Mouse (Mus musculus): Measurements from ENCODE around the gene Rrp7a. TPM values are rescaled to one million over a fixed set of nuclear protein-coding genes. Genes with fewer than 3 reads are reported as not detected.
"Not testable (repeated sequence)": the region's sequence is repeated elsewhere in the genome, so short reads cannot be mapped to it uniquely, and the experiment has no call there.

Gene Rrp7a
- polyA plus RNA-seq, 1 experiment from 2014 or later: 79.7 TPM

DNA sequence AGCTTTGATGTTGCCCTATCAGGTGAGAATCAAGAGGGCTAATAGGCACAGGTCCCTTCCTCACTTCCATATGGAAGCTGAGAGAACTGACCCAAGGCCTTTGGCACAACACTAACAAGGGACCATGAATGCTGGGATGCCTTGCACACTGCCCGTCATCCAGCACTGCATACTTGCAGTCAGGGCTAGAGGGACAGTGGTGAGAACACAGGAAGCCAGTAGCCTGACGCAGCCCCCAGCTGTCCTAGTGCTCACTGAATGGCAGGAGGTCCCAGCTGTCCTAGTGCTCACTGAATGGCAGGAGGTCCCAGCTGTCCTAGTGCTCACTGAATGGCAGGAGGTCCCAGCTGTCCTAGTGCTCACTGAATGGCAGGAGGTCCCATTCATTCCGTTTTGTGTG lies 4.4 kb upstream of the Rrp7a start:
- H3K4me1 ChIP-seq (replicated peaks; ENCODE audit: control insufficient read depth, insufficient read depth, low read length); H3K9me3 ChIP-seq (ENCODE audit: control insufficient read depth, low read length); H3K4me3 ChIP-seq (ENCODE audit: low read depth, low read length); H3K27me3 ChIP-seq (ENCODE audit: control insufficient read depth, insufficient read depth, low read length); H3K4me2 ChIP-seq (ENCODE audit: low read depth, low read length, severe bottlenecking); ATAC-seq (replicated peaks; ENCODE audit: low FRiP score); H3K27ac ChIP-seq (ENCODE audit: low read depth, low read length); H3K9ac ChIP-seq (ENCODE audit: low read length); DNase-seq (ENCODE audit: low spot score): not testable (repeated sequence)
- H3K36me3 ChIP-seq (ENCODE audit: control insufficient read depth, insufficient read depth, low read length): peaks cover 27% of the 10 kb centered on the region
- WGBS: 79% methylated on average over 3 of the region's 3 CpGs

DNA sequence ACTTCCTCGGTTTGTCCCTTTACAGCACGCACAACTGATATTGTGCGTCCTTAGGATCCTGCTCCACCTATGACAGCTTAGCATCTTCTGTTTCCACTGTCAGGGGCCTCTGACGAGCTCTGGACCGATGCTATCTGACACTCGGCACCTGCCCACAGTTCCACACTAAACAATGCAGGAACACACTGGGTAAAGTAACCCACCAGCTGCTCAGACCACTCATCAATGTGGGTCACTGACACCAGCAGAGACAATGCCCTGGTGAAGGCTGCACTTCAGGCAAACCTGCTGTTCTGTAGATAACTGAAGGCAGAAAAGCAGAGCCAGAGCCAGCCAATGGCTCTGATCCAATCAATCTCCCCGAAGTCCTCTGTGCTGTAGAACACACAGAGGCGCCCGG lies 4.0 kb upstream of the Rrp7a start:
- no peak overlapping the region for H3K4me3 ChIP-seq (ENCODE audit: low read depth, low read length)
- H3K36me3 ChIP-seq (ENCODE audit: control insufficient read depth, insufficient read depth, low read length): peaks cover 23% of the 10 kb centered on the region
- WGBS: 97% methylated on average over 9 of the region's 9 CpGs
- no peak overlapping the region for H3K27ac ChIP-seq (ENCODE audit: low read depth, low read length)
- ATAC-seq (replicated peaks; ENCODE audit: low FRiP score) (no peak), DNase-seq (ENCODE audit: low spot score) (no peak)
- no peaks in the 10 kb centered on the region for H3K9me3 ChIP-seq (ENCODE audit: control insufficient read depth, low read length)
- no peak overlapping the region for H3K4me2 ChIP-seq (ENCODE audit: low read depth, low read length, severe bottlenecking)
- H3K27me3 ChIP-seq (ENCODE audit: control insufficient read depth, insufficient read depth, low read length): no peaks in the 10 kb centered on the region
- H3K4me1 ChIP-seq (replicated peaks; ENCODE audit: control insufficient read depth, insufficient read depth, low read length): peaks cover 3% of the 10 kb centered on the region; the same call in 1 of the 2 replicates
- no peak overlapping the region for H3K9ac ChIP-seq (ENCODE audit: low read length)

DNA sequence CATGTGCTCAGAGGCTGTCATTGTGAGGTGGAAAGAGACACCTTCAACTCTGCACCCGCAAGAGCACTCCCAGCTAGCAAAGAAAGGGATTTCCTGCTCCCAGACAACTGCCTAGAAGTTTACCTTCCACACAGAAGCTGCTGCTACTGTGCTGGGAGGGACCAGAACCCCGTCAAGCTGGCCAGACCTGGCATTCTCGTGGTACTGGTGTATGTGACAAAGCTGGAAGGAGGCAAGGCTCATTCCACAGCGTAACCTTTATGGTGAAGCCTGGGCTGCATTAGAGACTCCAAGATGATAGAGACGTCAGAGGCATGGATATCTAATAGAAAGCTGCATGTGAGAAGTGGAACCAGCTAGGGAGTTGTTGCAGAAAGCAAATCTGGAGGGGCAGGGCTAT lies 2.0 kb upstream of the Rrp7a start:
- Histone ChIP-seq H3K4me2 (ENCODE audit: low read depth, low read length, severe bottlenecking) (no peak overlapping the region), H3K4me3 (ENCODE audit: low read depth, low read length) (no peak overlapping the region), H3K36me3 (ENCODE audit: control insufficient read depth, insufficient read depth, low read length) (peaks cover 15% of the 10 kb centered on the region), H3K9ac (ENCODE audit: low read length) (no peak overlapping the region), H3K9me3 (ENCODE audit: control insufficient read depth, low read length) (no peaks in the 10 kb centered on the region), H3K27me3 (ENCODE audit: control insufficient read depth, insufficient read depth, low read length) (no peaks in the 10 kb centered on the region), H3K4me1 (replicated peaks; ENCODE audit: control insufficient read depth, insufficient read depth, low read length) (peaks cover 6% of the 10 kb centered on the region; the same call in 1 of the 2 replicates), H3K27ac (ENCODE audit: low read depth, low read length) (no peak overlapping the region)
- DNase-seq (ENCODE audit: low spot score) (no peak), ATAC-seq (replicated peaks; ENCODE audit: low FRiP score) (no peak)
- 69% methylated on average over 5 of the region's 5 CpGs for WGBS

GRCm38 (mm10) chr15:83121709-83122565 lies 664 bp downstream of the Rrp7a start:
- Histone ChIP-seq H3K9ac (ENCODE audit: low read length) (peak overlapping the region; percentile 74), H3K27ac (ENCODE audit: low read depth, low read length) (peak overlapping the region; percentile 53), H3K4me2 (ENCODE audit: low read depth, low read length, severe bottlenecking) (peak overlapping the region; percentile 84), H3K4me3 (ENCODE audit: low read depth, low read length) (peak overlapping the region; percentile 81), H3K27me3 (ENCODE audit: control insufficient read depth, insufficient read depth, low read length) (no peaks in the 10 kb centered on the region), H3K4me1 (replicated peaks; ENCODE audit: control insufficient read depth, insufficient read depth, low read length) (peaks cover 6% of the 10 kb centered on the region; the same call in 1 of the 2 replicates), H3K36me3 (ENCODE audit: control insufficient read depth, insufficient read depth, low read length) (peaks cover 8% of the 10 kb centered on the region), H3K9me3 (ENCODE audit: control insufficient read depth, low read length) (no peaks in the 10 kb centered on the region)
- WGBS: 5% methylated on average over 42 of the region's 43 CpGs
- DNase-seq (ENCODE audit: low spot score): peak; percentile 79
- ATAC-seq (replicated peaks; ENCODE audit: low FRiP score): peak; percentile 72

GRCm38 (mm10) chr15:83118360-83118759 lies 4.2 kb downstream of the Rrp7a start:
- H3K4me3 ChIP-seq (ENCODE audit: low read depth, low read length): no peak overlapping the region
- no peaks in the 10 kb centered on the region; the same call in 1 of the 2 replicates for H3K36me3 ChIP-seq (ENCODE audit: control insufficient read depth, insufficient read depth, low read length)
- DNase-seq (ENCODE audit: low spot score) (no peak), ATAC-seq (replicated peaks; ENCODE audit: low FRiP score) (no peak)
- no peaks in the 10 kb centered on the region for H3K27me3 ChIP-seq (ENCODE audit: control insufficient read depth, insufficient read depth, low read length)
- peaks cover 6% of the 10 kb centered on the region; the same call in 1 of the 2 replicates for H3K4me1 ChIP-seq (replicated peaks; ENCODE audit: control insufficient read depth, insufficient read depth, low read length)
- no peaks in the 10 kb centered on the region for H3K9me3 ChIP-seq (ENCODE audit: control insufficient read depth, low read length)
- H3K4me2 ChIP-seq (ENCODE audit: low read depth, low read length, severe bottlenecking): no peak overlapping the region
- H3K9ac ChIP-seq (ENCODE audit: low read length): no peak overlapping the region
- 79% methylated on average over 7 of the region's 7 CpGs for WGBS
- H3K27ac ChIP-seq (ENCODE audit: low read depth, low read length): no peak overlapping the region

- Histone ChIP-seq H3K27ac (ENCODE audit: low read depth, low read length) (no peak overlapping the region), H3K27me3 (ENCODE audit: control insufficient read depth, insufficient read depth, low read length) (no peaks in the 10 kb centered on the region), H3K9me3 (ENCODE audit: control insufficient read depth, low read length) (no peaks in the 10 kb centered on the region), H3K4me2 (ENCODE audit: low read depth, low read length, severe bottlenecking) (no peak overlapping the region), H3K36me3 (ENCODE audit: control insufficient read depth, insufficient read depth, low read length) (no peaks in the 10 kb centered on the region; the same call in 1 of the 2 replicates), H3K9ac (ENCODE audit: low read length) (no peak overlapping the region), H3K4me3 (ENCODE audit: low read depth, low read length) (no peak overlapping the region), H3K4me1 (replicated peaks; ENCODE audit: control insufficient read depth, insufficient read depth, low read length) (0 out of 2 replicates have a peak, but pooled peaks cover 2% of the 10 kb centered on the region)
- DNase-seq (ENCODE audit: low spot score) (no peak), ATAC-seq (replicated peaks; ENCODE audit: low FRiP score) (no peak)
- WGBS: 35% methylated on average over 6 of the region's 6 CpGs
Observed at GRCm38 (mm10) chr15:83115071-83115470, 7.5 kb downstream of the Rrp7a start.

DNA sequence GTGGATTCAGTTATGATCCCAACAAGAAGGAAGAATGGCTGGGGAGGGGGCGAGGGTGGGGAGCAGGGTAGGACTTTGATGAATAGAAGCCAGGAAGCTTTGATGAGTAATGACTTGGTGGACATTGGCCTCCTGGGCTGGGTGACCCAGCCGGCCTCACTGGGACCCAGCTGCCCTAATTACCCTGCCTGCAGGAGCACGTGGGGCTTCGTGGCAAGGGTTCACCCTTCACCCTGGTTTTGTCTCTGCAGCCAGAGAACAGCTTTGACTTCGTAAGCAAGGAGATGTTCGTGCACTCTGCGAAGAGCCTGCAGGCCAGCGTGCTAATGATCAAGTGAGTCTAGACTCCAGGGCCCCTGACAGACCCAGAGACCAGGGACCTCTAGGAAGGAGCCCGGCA lies 8.5 kb downstream of the Rrp7a start:
- no peak overlapping the region for H3K4me2 ChIP-seq (ENCODE audit: low read depth, low read length, severe bottlenecking)
- 77% methylated on average over 9 of the region's 9 CpGs for WGBS
- no peak overlapping the region for H3K9ac ChIP-seq (ENCODE audit: low read length)
- no peak for ATAC-seq (replicated peaks; ENCODE audit: low FRiP score)
- no peaks in the 10 kb centered on the region; the same call in 1 of the 2 replicates for H3K36me3 ChIP-seq (ENCODE audit: control insufficient read depth, insufficient read depth, low read length)
- H3K4me3 ChIP-seq (ENCODE audit: low read depth, low read length): no peak overlapping the region
- H3K4me1 ChIP-seq (replicated peaks; ENCODE audit: control insufficient read depth, insufficient read depth, low read length): 0 out of 2 replicates have a peak, but pooled peaks cover 2% of the 10 kb centered on the region
- H3K27me3 ChIP-seq (ENCODE audit: control insufficient read depth, insufficient read depth, low read length): no peaks in the 10 kb centered on the region
- DNase-seq (ENCODE audit: low spot score): no peak
- H3K27ac ChIP-seq (ENCODE audit: low read depth, low read length): no peak overlapping the region
- H3K9me3 ChIP-seq (ENCODE audit: control insufficient read depth, low read length): no peaks in the 10 kb centered on the region

- Histone ChIP-seq H3K9ac (ENCODE audit: low read length) (no peak overlapping the region), H3K4me2 (ENCODE audit: low read depth, low read length, severe bottlenecking) (no peak overlapping the region), H3K27ac (ENCODE audit: low read depth, low read length) (no peak overlapping the region), H3K9me3 (ENCODE audit: control insufficient read depth, low read length) (no peaks in the 10 kb centered on the region), H3K27me3 (ENCODE audit: control insufficient read depth, insufficient read depth, low read length) (no peaks in the 10 kb centered on the region), H3K4me1 (replicated peaks; ENCODE audit: control insufficient read depth, insufficient read depth, low read length) (0 out of 2 replicates have a peak, but pooled peaks cover 2% of the 10 kb centered on the region), H3K4me3 (ENCODE audit: low read depth, low read length) (no peak overlapping the region), H3K36me3 (ENCODE audit: control insufficient read depth, insufficient read depth, low read length) (no peaks in the 10 kb centered on the region; the same call in 1 of the 2 replicates)
- ATAC-seq (replicated peaks; ENCODE audit: low FRiP score) (peak; percentile 69; the same call in 1 of the 2 replicates), DNase-seq (ENCODE audit: low spot score) (peak; percentile 83)
- WGBS: 11% methylated on average over 9 of the region's 11 CpGs
Observed at GRCm38 (mm10) chr15:83112898-83113297, 9.7 kb downstream of the Rrp7a start.
